Mouse (Mus musculus) MEL (cell line): ENCODE data around the gene Glrp1. TPM values are rescaled to one million over a fixed set of nuclear protein-coding genes. Genes with fewer than 3 reads are reported as not detected.

Source experiments
- DNase-seq: peaks from one replicate; pipeline ENCODE4 v3.0.0; 2011; ENCODE audit warnings: low read depth, low spot score
- H3K27ac ChIP-seq: 2 replicates; pipeline ENCODE4 v1.5.1; 2012; ENCODE audit warnings: low read depth, mild to moderate bottlenecking, control low read depth, low read length, moderate library complexity; ENCODE audit not compliant: control insufficient read depth
- H3K27me3 ChIP-seq, 2 experiments: fragments of 150-350 bp in 1 of 2; sonication (generic) in 1 of 2; 2 replicates each; pipeline ENCODE4 v1.6.1; 2012; ENCODE audit warnings: low read length in 2 of 2, mild to moderate bottlenecking in 2 of 2, improper control_type of control experiment in 1 of 2, moderate library complexity in 1 of 2; ENCODE audit not compliant: insufficient read depth in 2 of 2, control insufficient read depth in 1 of 2
- H3K36me3 ChIP-seq, 2 experiments: 2 replicates each; pipeline ENCODE4 v1.6.1; 2012 to 2014; ENCODE audit warnings: low read length in 2 of 2, improper control_type of control experiment in 1 of 2, inconsistent platforms in 1 of 2, mild to moderate bottlenecking in 1 of 2; ENCODE audit not compliant: insufficient read depth in 2 of 2, control insufficient read depth in 1 of 2
- H3K4me1 ChIP-seq, 2 experiments: fragments of 150-350 bp in 1 of 2; sonication (generic) in 1 of 2; 2 replicates each; pipeline ENCODE4 v1.6.1; 2012; ENCODE audit warnings: low read length in 2 of 2, improper control_type of control experiment in 1 of 2, mild to moderate bottlenecking in 1 of 2; ENCODE audit not compliant: insufficient read depth in 2 of 2, control insufficient read depth in 1 of 2
- H3K4me3 ChIP-seq, 2 experiments: fragments of 150-350 bp in 1 of 2; sonication (generic) in 1 of 2; 2 replicates each; pipeline ENCODE4 v1.5.1; 2012; ENCODE audit warnings: low read depth in 2 of 2, low read length in 2 of 2, mild to moderate bottlenecking in 2 of 2, moderate library complexity in 2 of 2, control low read depth in 1 of 2, improper control_type of control experiment in 1 of 2; ENCODE audit not compliant: control insufficient read depth in 1 of 2, insufficient read depth in 1 of 2
- H3K79me2 ChIP-seq: 2 replicates; pipeline ENCODE4 v1.6.1; 2012; ENCODE audit warnings: mild to moderate bottlenecking, low read length, moderate library complexity; ENCODE audit not compliant: control insufficient read depth, poor library complexity, insufficient read depth
- H3K9ac ChIP-seq: 2 replicates; pipeline ENCODE4 v1.6.1; 2012; ENCODE audit warnings: low read depth, mild to moderate bottlenecking, control low read depth, low read length, moderate library complexity; ENCODE audit not compliant: control insufficient read depth, poor library complexity, severe bottlenecking
- H3K9me3 ChIP-seq: fragments of 150-350 bp; sonication (generic); replicated peaks from 2 replicates; pipeline ENCODE4 v1.6.1; 2012; ENCODE audit warnings: mild to moderate bottlenecking, low read length, improper control_type of control experiment, moderate library complexity; ENCODE audit not compliant: insufficient read depth
- CTCF ChIP-seq, 3 experiments: IDR thresholded peaks in 2 of 3; conservative IDR thresholded peaks in 1 of 3; 2 replicates each; pipeline ENCODE4 v1.5.1; 2011 to 2012; ENCODE audit warnings: low read length in 3 of 3, low read depth in 2 of 3, mild to moderate bottlenecking in 2 of 3, improper control_type of control experiment in 1 of 3, inconsistent platforms in 1 of 3, mixed read lengths in 1 of 3, moderate library complexity in 1 of 3; ENCODE audit not compliant: control insufficient read depth in 1 of 3, insufficient read depth in 1 of 3, poor library complexity in 1 of 3, severe bottlenecking in 1 of 3
- E2F4 ChIP-seq: IDR thresholded peaks from 2 replicates; pipeline ENCODE4 v1.6.1; 2011; ENCODE audit warnings: low read depth, low read length, improper control_type of control experiment, borderline replicate concordance
- EP300 ChIP-seq, 2 experiments: IDR thresholded peaks; 2 replicates each; pipeline ENCODE4 v1.6.1; 2011; ENCODE audit warnings: improper control_type of control experiment in 2 of 2, low read length in 2 of 2, low read depth in 1 of 2, mild to moderate bottlenecking in 1 of 2
- ETS1 ChIP-seq: IDR thresholded peaks from 2 replicates; pipeline ENCODE4 v1.6.1; 2012; ENCODE audit warnings: low read depth, mild to moderate bottlenecking, inconsistent platforms, low read length, improper control_type of control experiment, moderate library complexity
- GABPA ChIP-seq: IDR thresholded peaks from 2 replicates; pipeline ENCODE4 v1.6.1; 2012; ENCODE audit warnings: low read depth, mild to moderate bottlenecking, inconsistent platforms, low read length, improper control_type of control experiment, moderate library complexity
- GATA1 ChIP-seq: IDR thresholded peaks from 2 replicates; pipeline ENCODE4 v1.6.1; 2011; ENCODE audit warnings: low read depth, low read length, improper control_type of control experiment
- HCFC1 ChIP-seq: IDR thresholded peaks from 2 replicates; pipeline ENCODE4 v1.6.1; 2012; ENCODE audit warnings: low read depth, mild to moderate bottlenecking, inconsistent platforms, low read length, improper control_type of control experiment, moderate library complexity
- KAT2A ChIP-seq: conservative IDR thresholded peaks from 2 replicates; pipeline ENCODE4 v1.6.1; 2012; ENCODE audit warnings: low read depth, low read length, improper control_type of control experiment, inconsistent platforms
- MAX ChIP-seq: IDR thresholded peaks from 2 replicates; pipeline ENCODE4 v1.6.1; 2011; ENCODE audit warnings: low read length, improper control_type of control experiment
- MEF2A ChIP-seq: IDR thresholded peaks from 2 replicates; pipeline ENCODE4 v1.6.1; 2014; ENCODE audit warnings: low read depth, mild to moderate bottlenecking, inconsistent platforms, low read length, improper control_type of control experiment; ENCODE audit not compliant: poor library complexity, insufficient replicate concordance, severe bottlenecking; ENCODE audit errors: extremely low read depth
- MXI1 ChIP-seq: IDR thresholded peaks from 2 replicates; pipeline ENCODE4 v1.6.1; 2011; ENCODE audit warnings: mild to moderate bottlenecking, low read depth, low read length, improper control_type of control experiment
- MYB ChIP-seq: IDR thresholded peaks from 2 replicates; pipeline ENCODE4 v1.6.1; 2011; ENCODE audit warnings: mild to moderate bottlenecking, low read depth, low read length, improper control_type of control experiment
- NELFE ChIP-seq: IDR thresholded peaks from 2 replicates; pipeline ENCODE4 v1.6.1; 2011; ENCODE audit warnings: low read depth, low read length, improper control_type of control experiment
- NRF1 ChIP-seq: IDR thresholded peaks from 2 replicates; pipeline ENCODE4 v1.6.1; 2014; ENCODE audit warnings: low read depth, mild to moderate bottlenecking, inconsistent platforms, low read length, improper control_type of control experiment, moderate library complexity; ENCODE audit not compliant: poor library complexity, insufficient read depth, severe bottlenecking
- POLR2A ChIP-seq, 2 experiments: IDR thresholded peaks; 2 replicates each; pipeline ENCODE4 v1.6.1; 2011 to 2012; ENCODE audit warnings: low read length in 2 of 2, mild to moderate bottlenecking in 2 of 2, control low read depth in 1 of 2, improper control_type of control experiment in 1 of 2, low read depth in 1 of 2, moderate library complexity in 1 of 2; ENCODE audit not compliant: control insufficient read depth in 1 of 2, insufficient read depth in 1 of 2, poor library complexity in 1 of 2
- POLR2AphosphoS2 ChIP-seq: IDR thresholded peaks from 2 replicates; pipeline ENCODE4 v1.6.1; 2011; ENCODE audit warnings: low read length, improper control_type of control experiment
- RAD21 ChIP-seq: IDR thresholded peaks from 2 replicates; pipeline ENCODE4 v1.6.1; 2011; ENCODE audit warnings: mild to moderate bottlenecking, low read depth, low read length, improper control_type of control experiment
- RCOR1 ChIP-seq: IDR thresholded peaks from 2 replicates; pipeline ENCODE4 v1.6.1; 2012; ENCODE audit warnings: low read depth, mild to moderate bottlenecking, inconsistent platforms, low read length, improper control_type of control experiment
- SIN3A ChIP-seq: IDR thresholded peaks from 2 replicates; pipeline ENCODE4 v1.6.1; 2012; ENCODE audit warnings: low read length, improper control_type of control experiment, inconsistent platforms
- SMC3 ChIP-seq: IDR thresholded peaks from 2 replicates; pipeline ENCODE4 v1.6.1; 2011; ENCODE audit warnings: low read depth, low read length, improper control_type of control experiment
- TAL1 ChIP-seq: IDR thresholded peaks from 2 replicates; pipeline ENCODE4 v1.6.1; 2012; ENCODE audit warnings: mild to moderate bottlenecking, inconsistent platforms, low read length, moderate library complexity, mixed read lengths
- UBTF ChIP-seq: IDR thresholded peaks from 2 replicates; pipeline ENCODE4 v1.6.1; 2012; ENCODE audit warnings: low read depth, mild to moderate bottlenecking, inconsistent platforms, low read length, improper control_type of control experiment, moderate library complexity, borderline replicate concordance; ENCODE audit not compliant: insufficient read depth
- USF2 ChIP-seq, 2 experiments: IDR thresholded peaks; 2 replicates each; pipeline ENCODE4 v1.6.1; 2011 to 2012; ENCODE audit warnings: improper control_type of control experiment in 2 of 2, low read length in 2 of 2, borderline replicate concordance in 1 of 2, inconsistent platforms in 1 of 2, low read depth in 1 of 2, mild to moderate bottlenecking in 1 of 2; ENCODE audit not compliant: insufficient read depth in 1 of 2
- ZC3H11A ChIP-seq: IDR thresholded peaks from 2 replicates; pipeline ENCODE4 v1.6.1; 2012; ENCODE audit warnings: low read depth, mild to moderate bottlenecking, inconsistent platforms, low read length, improper control_type of control experiment
- ZKSCAN1 ChIP-seq: IDR thresholded peaks from 2 replicates; pipeline ENCODE4 v1.6.1; 2012; ENCODE audit warnings: low read depth, mild to moderate bottlenecking, inconsistent platforms, low read length, improper control_type of control experiment, moderate library complexity
- ZNF384 ChIP-seq: IDR thresholded peaks from 2 replicates; pipeline ENCODE4 v1.6.1; 2012; ENCODE audit warnings: low read depth, mild to moderate bottlenecking, inconsistent platforms, low read length, improper control_type of control experiment
- polyA plus RNA-seq, 2 experiments: library from polyadenylated mRNA; stranded (reverse) in 1 of 2; unstranded in 1 of 2; fragments of >175 nt in 1 of 2; fragments of >200 nt in 1 of 2; gene quantifications; 2 replicates each; pipeline versions ENCODE4 v1.2.1 to v1.2.4; 2012; ENCODE audit warnings: low replicate concordance in 2 of 2, low read depth in 1 of 2; ENCODE audit not compliant: insufficient read length in 2 of 2, insufficient read depth in 1 of 2, missing spikeins in 1 of 2
- total RNA-seq: library from RNA; depleted of rRNA; stranded (reverse); fragments of 300-350 nt; gene quantifications from 2 replicates; pipeline ENCODE4 v1.2.3, GENCODE M21; 2012

The Glrp1 gene
- total and polyA plus RNA-seq, 3 experiments: not detected

DNA sequence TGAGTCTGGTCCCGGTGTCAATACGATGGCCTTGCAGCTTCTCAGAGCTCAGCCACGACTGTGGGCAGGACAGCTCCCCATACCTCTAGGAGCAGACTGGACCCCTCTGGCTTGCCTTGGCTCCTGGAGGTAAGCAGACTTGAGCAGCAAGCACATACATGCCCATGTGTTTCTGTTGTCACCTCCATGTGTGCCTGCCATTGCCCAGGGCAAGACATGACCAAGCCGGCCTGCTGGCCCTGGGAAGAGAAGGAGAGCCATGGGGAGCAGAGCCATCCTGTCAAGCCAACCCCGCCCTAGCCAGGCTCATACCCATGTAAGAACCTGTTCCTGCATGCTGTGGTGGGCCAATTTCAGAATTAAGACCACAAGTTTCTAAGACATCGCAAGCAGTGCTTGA is 4.2 kb downstream of the Glrp1 start:
- Histone ChIP-seq H3K9me3 (no peaks in the 10 kb centered on the region), H3K36me3 (no peaks in the 10 kb centered on the region), H3K9ac (no peak overlapping the region), H3K79me2 (no peaks in the 10 kb centered on the region), H3K27me3 (no peaks in the 10 kb centered on the region; a peak in 2 of 4 replicates), H3K4me1 (no peaks in the 10 kb centered on the region), H3K27ac (no peak overlapping the region), H3K4me3 (no peak overlapping the region)
- DNase-seq: no peak
- TF ChIP-seq ZNF384 (no peak), RAD21 (no peak), E2F4 (no peak)

DNA sequence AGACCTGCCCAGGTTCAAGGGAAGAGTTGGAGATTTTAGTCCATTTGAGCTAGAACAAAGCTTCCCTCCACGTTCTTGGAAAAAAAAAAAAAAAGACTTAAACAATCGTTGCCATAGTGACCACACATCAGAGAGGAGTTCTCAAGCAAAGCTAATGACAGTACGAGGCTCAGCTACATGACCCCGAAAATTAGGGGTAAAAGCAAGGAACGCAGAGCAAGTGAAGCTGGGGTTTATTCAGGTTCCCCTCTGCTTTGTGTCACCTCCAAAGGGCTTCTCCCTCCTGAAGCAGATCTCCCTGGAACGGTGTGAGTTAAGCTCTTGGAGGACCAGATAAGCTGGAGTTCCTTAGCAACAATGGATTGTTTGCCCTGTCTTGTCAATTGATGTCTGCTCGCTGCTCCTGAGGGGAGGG is 5.3 kb downstream of the Glrp1 start:
- no peaks in the 10 kb centered on the region for H3K36me3 ChIP-seq
- no peak for DNase-seq
- no peaks in the 10 kb centered on the region for H3K9me3 ChIP-seq
- H3K27me3 ChIP-seq: no peaks in the 10 kb centered on the region; a peak in 2 of 4 replicates
- no peaks in the 10 kb centered on the region for H3K4me1 ChIP-seq
- no peak overlapping the region for H3K27ac ChIP-seq
- H3K79me2 ChIP-seq: no peaks in the 10 kb centered on the region
- no peak overlapping the region for H3K4me3 ChIP-seq
- no peak overlapping the region for H3K9ac ChIP-seq
- TF ChIP-seq HCFC1 (no peak), NELFE (no peak), SIN3A (no peak), SMC3 (no peak), MEF2A (no peak), ZNF384 (no peak), TAL1 (no peak), UBTF (no peak), USF2 (IDR thresholded peaks at IDR 0.05; ENCODE audit: borderline replicate concordance in 1 of 2, insufficient read depth in 1 of 2, low read depth in 1 of 2, low read length in 2 of 2) (no peak), NRF1 (no peak)

DNA sequence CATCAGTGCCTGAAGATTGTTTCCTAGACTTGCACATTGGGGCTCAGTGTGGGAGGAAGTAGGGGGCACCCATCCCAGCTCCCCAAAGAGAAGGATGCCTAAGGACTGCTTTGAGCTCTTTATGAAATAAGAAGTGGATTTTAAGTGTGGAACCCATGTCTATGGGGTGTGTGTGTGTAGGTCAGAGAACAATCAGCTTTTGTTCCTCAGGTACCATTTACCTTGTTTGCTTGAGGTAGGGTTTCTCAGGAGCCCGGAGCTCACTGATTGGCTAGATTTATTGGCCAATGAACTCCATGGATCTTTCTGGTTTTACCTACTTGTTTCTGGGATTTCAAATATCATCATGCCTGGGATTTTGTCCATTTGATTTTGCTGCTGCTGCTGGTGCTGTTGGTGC is 7.0 kb downstream of the Glrp1 start:
- Histone ChIP-seq H3K27me3 (no peaks in the 10 kb centered on the region; a peak in 2 of 4 replicates), H3K4me1 (peaks cover 0 to 2% of the 10 kb centered on the region in 2 experiments; a peak in 1 of 4 replicates), H3K9me3 (no peaks in the 10 kb centered on the region), H3K27ac (no peak overlapping the region), H3K9ac (no peak overlapping the region), H3K36me3 (no peaks in the 10 kb centered on the region), H3K79me2 (no peaks in the 10 kb centered on the region), H3K4me3 (no peak overlapping the region)
- DNase-seq: no peak
- no peak for TF ChIP-seq GABPA
- TF ChIP-seq MEF2A: no peak
- TF ChIP-seq POLR2AphosphoS2: no peak
- TF ChIP-seq NRF1: no peak
- no peak for TF ChIP-seq MYB
- no peak for TF ChIP-seq CTCF (IDR thresholded peaks at IDR 0.05 in 2 of 3, conservative IDR thresholded peaks at IDR 0.05 in 1 of 3; ENCODE audit: control insufficient read depth in 1 of 3, insufficient read depth in 1 of 3, low read depth in 2 of 3, low read length in 3 of 3, poor library complexity in 1 of 3, severe bottlenecking in 1 of 3)
- no peak for TF ChIP-seq ETS1
- TF ChIP-seq MAX: no peak
- no peak for TF ChIP-seq SMC3
- TF ChIP-seq HCFC1: no peak
- no peak for TF ChIP-seq ZC3H11A
- no peak for TF ChIP-seq KAT2A
- TF ChIP-seq RCOR1: no peak
- TF ChIP-seq MXI1: no peak
- no peak for TF ChIP-seq POLR2A (IDR thresholded peaks at IDR 0.05; ENCODE audit: control insufficient read depth in 1 of 2, insufficient read depth in 1 of 2, low read depth in 1 of 2, low read length in 2 of 2, poor library complexity in 1 of 2)
- TF ChIP-seq GATA1: no peak
- TF ChIP-seq EP300 (IDR thresholded peaks at IDR 0.05; ENCODE audit: low read depth in 1 of 2, low read length in 2 of 2): no peak
- no peak for TF ChIP-seq ZKSCAN1
